Mouse (Mus musculus): ENCODE results near the gene Olfml2b.

GRCm38 (mm10) chr1:170706046-170706445, 61.7 kb downstream of the Olfml2b start:
- TF ChIP-seq CTCF (IDR thresholded peaks at IDR 0.05; ENCODE audit: control insufficient read depth, insufficient read depth, insufficient read length): no peak
- TF ChIP-seq CEBPB (IDR thresholded peaks at IDR 0.05; ENCODE audit: low read depth): no peak
- TF ChIP-seq USF1 (IDR thresholded peaks at IDR 0.05; ENCODE audit: low read depth): no peak
- no peak for TF ChIP-seq MYOD1 (IDR thresholded peaks at IDR 0.05; ENCODE audit: control insufficient read depth, insufficient read length, low read depth)
